Mouse (Mus musculus): ENCODE measurements around the gene Ttbk2. TPM values are rescaled to one million over a fixed set of nuclear protein-coding genes. Genes with fewer than 3 reads are reported as not detected.

Gene Ttbk2
- polyA plus RNA-seq, 1 experiment from 2014 or later: 11.2 TPM

DNA sequence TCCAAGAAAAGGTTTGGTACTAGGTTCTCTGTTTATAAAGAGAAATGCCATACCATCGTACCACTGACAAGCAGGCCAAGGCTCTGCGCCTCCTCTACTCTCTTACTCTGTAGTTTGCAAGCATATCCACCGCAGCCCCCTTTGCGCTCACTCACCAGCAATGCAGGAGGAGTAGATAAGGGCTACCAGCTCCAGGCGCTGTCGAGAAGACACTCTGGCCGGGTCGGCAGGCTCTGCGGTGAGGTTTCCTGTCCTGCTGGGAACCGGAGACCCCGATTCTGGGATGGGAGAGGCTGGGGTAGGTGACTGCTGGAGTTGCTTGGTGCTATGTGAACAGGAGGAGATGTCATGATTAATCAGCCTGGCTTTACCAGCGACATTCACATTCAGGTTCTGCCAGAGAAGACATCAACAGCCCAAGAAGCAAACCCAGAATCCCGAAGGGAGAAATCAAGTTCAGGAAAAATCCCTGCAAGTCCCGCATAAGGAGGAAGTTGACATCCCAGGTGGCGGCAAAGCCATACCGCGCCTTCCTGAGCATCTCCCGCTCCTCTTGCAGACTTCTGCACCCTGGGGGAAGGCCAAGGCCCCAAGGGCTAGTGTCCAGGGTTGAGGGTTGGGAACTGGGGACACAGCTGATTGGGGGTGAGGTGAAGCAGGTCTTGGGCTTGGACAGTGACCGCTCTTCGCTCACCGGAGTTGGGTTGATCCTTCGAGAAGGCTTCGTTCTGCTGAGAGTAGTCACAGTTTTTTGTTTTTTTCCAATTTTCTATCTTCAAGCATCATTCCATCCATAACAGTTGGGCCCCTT, 120.4 kb downstream of the Ttbk2 start:
- ATAC-seq (replicated peaks; ENCODE audit: low FRiP score) (no peak), DNase-seq (ENCODE audit: low spot score) (peak; percentile 56)
- Histone ChIP-seq H3K27ac (ENCODE audit: low read depth, low read length) (no peak overlapping the region), H3K36me3 (ENCODE audit: control insufficient read depth, insufficient read depth, low read length) (peaks cover 8% of the 10 kb centered on the region; the same call in 1 of the 2 replicates), H3K27me3 (ENCODE audit: control insufficient read depth, insufficient read depth, low read length) (no peaks in the 10 kb centered on the region), H3K4me3 (ENCODE audit: low read depth, low read length) (peak overlapping the region; percentile 95), H3K4me1 (replicated peaks; ENCODE audit: control insufficient read depth, insufficient read depth, low read length) (peaks cover 15% of the 10 kb centered on the region), H3K9ac (ENCODE audit: low read length) (peak overlapping the region; percentile 91), H3K4me2 (ENCODE audit: low read depth, low read length, severe bottlenecking) (peak overlapping the region; percentile 98), H3K9me3 (ENCODE audit: control insufficient read depth, low read length) (no peaks in the 10 kb centered on the region)
- WGBS: 14% methylated on average over 23 of the region's 23 CpGs

DNA sequence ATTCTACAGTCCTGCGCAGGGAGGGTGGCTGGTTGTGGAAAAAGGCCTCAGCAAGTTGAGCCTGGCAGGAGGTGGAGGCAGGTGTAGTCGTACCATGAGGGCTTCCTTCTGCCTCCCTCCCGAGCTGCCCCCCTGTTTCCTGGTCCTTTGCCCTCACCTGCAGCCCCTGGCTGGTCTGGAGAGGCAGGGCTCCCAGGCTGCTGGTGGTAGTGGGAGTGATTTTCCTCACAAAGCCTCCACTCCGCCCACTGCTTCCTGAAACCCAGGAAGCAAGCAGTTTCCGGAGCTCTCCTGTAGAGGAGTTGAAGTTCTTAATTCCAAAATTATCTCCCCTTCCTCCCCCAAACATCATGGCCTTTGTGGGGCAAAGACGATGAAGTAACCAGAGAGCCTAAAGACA, 126.2 kb downstream of the Ttbk2 start:
- peaks cover 3% of the 10 kb centered on the region for H3K4me1 ChIP-seq (replicated peaks; ENCODE audit: control insufficient read depth, insufficient read depth, low read length)
- H3K36me3 ChIP-seq (ENCODE audit: control insufficient read depth, insufficient read depth, low read length): peaks cover 17% of the 10 kb centered on the region; the same call in 1 of the 2 replicates
- WGBS: 91% methylated on average over 6 of the region's 6 CpGs
- DNase-seq (ENCODE audit: low spot score) (no peak), ATAC-seq (replicated peaks; ENCODE audit: low FRiP score) (no peak)
- H3K9me3 ChIP-seq (ENCODE audit: control insufficient read depth, low read length): no peaks in the 10 kb centered on the region
- H3K9ac ChIP-seq (ENCODE audit: low read length): no peak overlapping the region
- H3K4me3 ChIP-seq (ENCODE audit: low read depth, low read length): no peak overlapping the region
- H3K4me2 ChIP-seq (ENCODE audit: low read depth, low read length, severe bottlenecking): no peak overlapping the region
- H3K27ac ChIP-seq (ENCODE audit: low read depth, low read length): no peak overlapping the region
- no peaks in the 10 kb centered on the region for H3K27me3 ChIP-seq (ENCODE audit: control insufficient read depth, insufficient read depth, low read length)

DNA sequence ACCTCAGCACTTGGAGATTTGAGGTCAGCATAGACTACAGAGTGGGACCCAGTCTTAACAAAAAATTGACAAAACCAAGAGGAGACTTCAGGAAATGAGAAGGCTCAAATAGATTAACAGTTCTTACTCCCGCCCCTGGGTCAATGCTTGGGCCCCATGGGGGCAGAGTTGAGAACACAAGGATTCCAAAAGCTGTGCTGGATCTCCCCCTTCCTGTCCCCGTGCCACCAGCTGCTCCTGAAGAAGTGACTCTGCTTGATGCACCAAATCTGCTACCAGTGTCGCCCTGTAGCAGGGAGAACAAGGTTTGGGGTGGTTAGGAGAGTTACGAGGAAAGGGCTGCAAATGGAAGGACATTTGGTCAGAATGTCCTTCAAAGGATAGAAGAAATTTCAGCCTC, 126.8 kb downstream of the Ttbk2 start:
- Histone ChIP-seq H3K4me3 (ENCODE audit: low read depth, low read length) (no peak overlapping the region), H3K4me2 (ENCODE audit: low read depth, low read length, severe bottlenecking) (no peak overlapping the region), H3K4me1 (replicated peaks; ENCODE audit: control insufficient read depth, insufficient read depth, low read length) (0 out of 2 replicates have a peak, but pooled peaks cover under 1% of the 10 kb centered on the region), H3K9me3 (ENCODE audit: control insufficient read depth, low read length) (no peaks in the 10 kb centered on the region), H3K9ac (ENCODE audit: low read length) (no peak overlapping the region), H3K36me3 (ENCODE audit: control insufficient read depth, insufficient read depth, low read length) (peaks cover 17% of the 10 kb centered on the region; the same call in 1 of the 2 replicates), H3K27ac (ENCODE audit: low read depth, low read length) (no peak overlapping the region), H3K27me3 (ENCODE audit: control insufficient read depth, insufficient read depth, low read length) (no peaks in the 10 kb centered on the region)
- DNase-seq (ENCODE audit: low spot score) (no peak), ATAC-seq (replicated peaks; ENCODE audit: low FRiP score) (no peak)
- 76% methylated on average over 4 of the region's 4 CpGs for WGBS

DNA sequence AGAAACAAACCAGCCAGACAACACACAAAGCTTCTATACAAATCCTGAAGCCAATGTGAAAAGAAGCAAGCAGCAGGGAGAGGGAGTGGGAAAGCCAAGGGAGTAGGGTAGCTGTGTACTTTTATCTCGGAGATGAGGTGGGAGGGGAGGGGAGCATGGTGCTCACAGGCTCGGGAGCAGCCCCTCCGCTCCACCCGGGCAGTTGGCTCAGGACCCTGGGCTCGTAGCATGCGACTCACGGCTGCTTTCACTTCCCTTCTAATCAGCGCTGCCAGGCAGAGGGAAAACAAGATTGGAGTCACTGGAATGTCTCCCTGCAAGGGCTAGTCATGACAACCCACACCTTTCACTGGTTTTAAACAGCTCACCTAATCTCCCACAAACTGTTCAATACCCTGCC, 127.9 kb downstream of the Ttbk2 start:
- H3K27ac ChIP-seq (ENCODE audit: low read depth, low read length): no peak overlapping the region
- WGBS: 84% methylated on average over 8 of the region's 8 CpGs
- no peaks in the 10 kb centered on the region for H3K9me3 ChIP-seq (ENCODE audit: control insufficient read depth, low read length)
- no peak for DNase-seq (ENCODE audit: low spot score)
- H3K9ac ChIP-seq (ENCODE audit: low read length): no peak overlapping the region
- no peak overlapping the region for H3K4me3 ChIP-seq (ENCODE audit: low read depth, low read length)
- H3K4me1 ChIP-seq (replicated peaks; ENCODE audit: control insufficient read depth, insufficient read depth, low read length): no peaks in the 10 kb centered on the region
- no peak overlapping the region for H3K4me2 ChIP-seq (ENCODE audit: low read depth, low read length, severe bottlenecking)
- ATAC-seq (replicated peaks; ENCODE audit: low FRiP score): no peak
- peaks cover 19% of the 10 kb centered on the region; the same call in 1 of the 2 replicates for H3K36me3 ChIP-seq (ENCODE audit: control insufficient read depth, insufficient read depth, low read length)
- no peaks in the 10 kb centered on the region for H3K27me3 ChIP-seq (ENCODE audit: control insufficient read depth, insufficient read depth, low read length)

DNA sequence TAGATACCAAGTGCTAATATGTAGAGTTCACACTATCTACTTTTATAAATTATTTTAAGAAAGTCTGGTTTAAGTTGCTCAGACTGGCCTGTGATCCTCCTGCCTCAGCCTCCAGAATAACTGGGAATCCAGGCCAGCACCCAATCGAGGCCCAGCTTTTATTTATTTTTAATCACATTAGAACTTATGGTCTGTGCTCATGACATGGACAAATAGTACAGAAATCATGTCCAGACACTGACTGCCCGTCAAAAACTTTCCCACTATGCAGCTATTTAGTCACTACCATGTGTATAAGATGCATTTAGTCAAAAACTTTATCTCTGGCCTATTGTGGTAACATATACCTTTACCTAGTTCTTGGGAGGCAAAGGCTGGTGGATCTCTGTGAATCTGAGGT, 128.5 kb downstream of the Ttbk2 start:
- H3K9ac ChIP-seq (ENCODE audit: low read length): no peak overlapping the region
- no peak overlapping the region for H3K4me3 ChIP-seq (ENCODE audit: low read depth, low read length)
- H3K36me3 ChIP-seq (ENCODE audit: control insufficient read depth, insufficient read depth, low read length): peaks cover 19% of the 10 kb centered on the region; the same call in 1 of the 2 replicates
- ATAC-seq (replicated peaks; ENCODE audit: low FRiP score) (no peak), DNase-seq (ENCODE audit: low spot score) (no peak)
- 92% methylated on average over 2 of the region's 2 CpGs for WGBS
- H3K4me1 ChIP-seq (replicated peaks; ENCODE audit: control insufficient read depth, insufficient read depth, low read length): no peaks in the 10 kb centered on the region
- no peaks in the 10 kb centered on the region for H3K27me3 ChIP-seq (ENCODE audit: control insufficient read depth, insufficient read depth, low read length)
- no peak overlapping the region for H3K27ac ChIP-seq (ENCODE audit: low read depth, low read length)
- H3K4me2 ChIP-seq (ENCODE audit: low read depth, low read length, severe bottlenecking): no peak overlapping the region
- H3K9me3 ChIP-seq (ENCODE audit: control insufficient read depth, low read length): no peaks in the 10 kb centered on the region

DNA sequence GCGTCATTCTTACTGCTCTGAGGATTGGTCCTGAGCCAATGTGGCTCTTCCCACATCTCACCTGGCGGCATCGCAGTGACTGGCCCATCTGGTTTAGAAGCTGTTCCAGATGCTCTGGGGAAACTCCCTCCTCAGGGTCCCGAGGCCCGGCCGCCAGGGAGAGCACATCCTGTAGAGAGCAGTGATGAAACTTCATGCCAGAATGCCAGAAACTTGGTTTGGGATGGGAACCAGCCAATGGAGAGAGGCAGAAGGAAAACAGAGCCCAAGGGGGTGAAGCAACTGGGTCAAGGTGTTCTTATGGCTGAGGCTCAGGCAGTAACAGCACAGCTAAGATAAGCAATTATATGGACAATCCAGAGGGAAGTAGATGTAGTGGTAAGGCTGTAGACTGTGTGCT, 129.6 kb downstream of the Ttbk2 start:
- no peak for DNase-seq (ENCODE audit: low spot score)

DNA sequence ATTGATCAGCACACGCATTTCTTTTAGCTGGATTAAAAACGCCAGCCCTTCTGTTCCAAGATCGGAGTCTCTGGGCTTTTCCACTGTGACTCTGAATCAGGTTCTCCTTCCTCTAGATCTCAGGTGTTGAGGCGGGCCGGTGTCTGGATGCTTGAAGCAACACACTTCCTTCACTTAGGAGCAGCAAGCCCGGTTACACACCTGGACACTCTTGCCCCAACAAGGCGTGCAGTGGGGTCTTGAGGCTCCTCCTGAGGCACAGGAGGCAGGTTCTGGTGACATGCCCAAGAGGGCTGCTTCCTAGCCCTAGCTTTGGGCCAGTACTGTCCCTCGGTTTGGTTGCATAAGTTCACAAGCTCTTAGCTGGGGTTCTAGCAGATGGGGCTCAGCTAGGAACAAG, 131.9 kb downstream of the Ttbk2 start:
- no peak for DNase-seq (ENCODE audit: low spot score)
- ATAC-seq (replicated peaks; ENCODE audit: low FRiP score): no peak
- H3K36me3 ChIP-seq (ENCODE audit: control insufficient read depth, insufficient read depth, low read length): peaks cover 5% of the 10 kb centered on the region; the same call in 1 of the 2 replicates
- no peak overlapping the region for H3K27ac ChIP-seq (ENCODE audit: low read depth, low read length)
- H3K9ac ChIP-seq (ENCODE audit: low read length): no peak overlapping the region
- H3K9me3 ChIP-seq (ENCODE audit: control insufficient read depth, low read length): no peaks in the 10 kb centered on the region
- no peak overlapping the region for H3K4me2 ChIP-seq (ENCODE audit: low read depth, low read length, severe bottlenecking)
- H3K4me1 ChIP-seq (replicated peaks; ENCODE audit: control insufficient read depth, insufficient read depth, low read length): no peaks in the 10 kb centered on the region
- 95% methylated on average over 8 of the region's 8 CpGs for WGBS
- no peaks in the 10 kb centered on the region for H3K27me3 ChIP-seq (ENCODE audit: control insufficient read depth, insufficient read depth, low read length)
- H3K4me3 ChIP-seq (ENCODE audit: low read depth, low read length): no peak overlapping the region

More for the DNA sequence above, 129.6 kb downstream of the Ttbk2 start:
- Histone ChIP-seq H3K4me1 (replicated peaks; ENCODE audit: control insufficient read depth, insufficient read depth, low read length) (no peaks in the 10 kb centered on the region), H3K4me3 (ENCODE audit: low read depth, low read length) (no peak overlapping the region), H3K4me2 (ENCODE audit: low read depth, low read length, severe bottlenecking) (no peak overlapping the region), H3K27ac (ENCODE audit: low read depth, low read length) (no peak overlapping the region), H3K36me3 (ENCODE audit: control insufficient read depth, insufficient read depth, low read length) (peaks cover 18% of the 10 kb centered on the region; the same call in 1 of the 2 replicates), H3K9me3 (ENCODE audit: control insufficient read depth, low read length) (no peaks in the 10 kb centered on the region), H3K27me3 (ENCODE audit: control insufficient read depth, insufficient read depth, low read length) (no peaks in the 10 kb centered on the region), H3K9ac (ENCODE audit: low read length) (no peak overlapping the region)
- 93% methylated on average over 6 of the region's 6 CpGs for WGBS
- ATAC-seq (replicated peaks; ENCODE audit: low FRiP score): no peak

DNA sequence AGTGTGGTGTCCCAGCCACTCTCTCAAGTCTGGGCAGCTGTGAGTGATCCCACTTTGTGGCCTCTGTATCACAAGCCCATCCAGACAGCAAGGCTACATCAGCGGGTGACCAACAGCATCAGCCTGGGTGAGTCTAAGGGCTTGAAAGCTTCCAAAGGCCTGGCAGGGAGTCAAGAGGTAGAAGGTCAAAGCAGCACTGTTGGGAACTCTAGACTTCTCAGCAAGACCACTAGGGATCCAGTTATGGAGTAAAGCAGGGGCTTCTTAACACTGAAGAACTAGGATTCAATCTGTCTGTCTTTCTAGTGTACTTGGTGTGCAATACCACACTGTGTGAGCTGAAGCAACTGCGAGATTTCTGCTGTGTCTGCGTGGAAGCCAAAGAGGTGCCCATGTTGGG, 137.0 kb downstream of the Ttbk2 start:
- no peak overlapping the region for H3K9ac ChIP-seq (ENCODE audit: low read length)
- peaks cover 3% of the 10 kb centered on the region; the same call in 1 of the 2 replicates for H3K36me3 ChIP-seq (ENCODE audit: control insufficient read depth, insufficient read depth, low read length)
- WGBS: 97% methylated on average over 3 of the region's 3 CpGs
- no peaks in the 10 kb centered on the region for H3K4me1 ChIP-seq (replicated peaks; ENCODE audit: control insufficient read depth, insufficient read depth, low read length)
- H3K27me3 ChIP-seq (ENCODE audit: control insufficient read depth, insufficient read depth, low read length): no peaks in the 10 kb centered on the region
- H3K9me3 ChIP-seq (ENCODE audit: control insufficient read depth, low read length): no peaks in the 10 kb centered on the region
- no peak for DNase-seq (ENCODE audit: low spot score)
- ATAC-seq (replicated peaks; ENCODE audit: low FRiP score): no peak
- no peak overlapping the region for H3K4me3 ChIP-seq (ENCODE audit: low read depth, low read length)
- H3K27ac ChIP-seq (ENCODE audit: low read depth, low read length): no peak overlapping the region
- no peak overlapping the region for H3K4me2 ChIP-seq (ENCODE audit: low read depth, low read length, severe bottlenecking)

DNA sequence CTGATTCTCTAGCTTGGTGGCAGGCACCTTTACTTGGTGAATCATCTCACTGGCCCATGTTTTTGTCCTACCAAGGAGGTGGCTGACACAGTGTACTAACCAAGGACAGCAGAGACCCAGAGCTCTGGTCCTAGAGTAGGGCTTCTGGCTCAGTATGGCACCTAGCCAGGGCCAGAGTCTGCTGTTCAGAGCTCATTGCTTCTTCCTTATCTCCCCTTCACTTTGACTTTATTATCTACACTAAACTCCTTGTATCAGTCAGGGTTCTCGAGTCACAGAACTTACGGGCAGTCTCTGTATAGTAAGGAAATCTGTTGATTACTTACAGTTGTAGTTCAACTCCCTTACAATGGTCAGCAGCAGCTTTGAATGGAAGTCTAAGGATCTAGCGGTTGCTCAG, 139.5 kb downstream of the Ttbk2 start:
- no peak for DNase-seq (ENCODE audit: low spot score)
- ATAC-seq (replicated peaks; ENCODE audit: low FRiP score): no peak
- Histone ChIP-seq H3K27ac (ENCODE audit: low read depth, low read length) (no peak overlapping the region), H3K9me3 (ENCODE audit: control insufficient read depth, low read length) (no peaks in the 10 kb centered on the region), H3K27me3 (ENCODE audit: control insufficient read depth, insufficient read depth, low read length) (no peaks in the 10 kb centered on the region), H3K4me1 (replicated peaks; ENCODE audit: control insufficient read depth, insufficient read depth, low read length) (no peaks in the 10 kb centered on the region), H3K9ac (ENCODE audit: low read length) (no peak overlapping the region), H3K36me3 (ENCODE audit: control insufficient read depth, insufficient read depth, low read length) (no peaks in the 10 kb centered on the region; the same call in 1 of the 2 replicates), H3K4me2 (ENCODE audit: low read depth, low read length, severe bottlenecking) (no peak overlapping the region), H3K4me3 (ENCODE audit: low read depth, low read length) (no peak overlapping the region)
- WGBS: 89% methylated on average over 3 of the region's 3 CpGs
